Mouse (Mus musculus) limb, embryonic 11.5 days (tissue): Measurements from ENCODE around the gene Ap2b1. TPM values are rescaled to one million over a fixed set of nuclear protein-coding genes. Genes with fewer than 3 reads are reported as not detected.

Source experiments
- ATAC-seq: fragments of 200-750 bp; cut with Nextera tagmentation; 2 replicates; pipeline ENCODE4 v1.8.0; 2017; ENCODE audit warnings: low read depth; ENCODE audit not compliant: insufficient number of reproducible peaks, low FRiP score, low TSS enrichment
- DNase-seq: peaks from one replicate; pipeline ENCODE4 v3.0.0-alpha.2; 2015; ENCODE audit warnings: low spot score
- H3K27ac ChIP-seq: fragments of 300-500 bp; sonication (generic); replicated peaks from 2 replicates; pipeline ENCODE4 v1.5.1; 2014; ENCODE audit warnings: low read depth, mild to moderate bottlenecking, low read length
- H3K27me3 ChIP-seq: fragments of 300-500 bp; sonication (generic); 2 replicates; pipeline ENCODE4 v1.6.1; 2014; ENCODE audit warnings: mild to moderate bottlenecking, low read length, mixed read lengths; ENCODE audit not compliant: control insufficient read depth, insufficient read depth
- H3K36me3 ChIP-seq: fragments of 300-500 bp; sonication (generic); 2 replicates; pipeline ENCODE4 v1.6.1; 2014; ENCODE audit warnings: mild to moderate bottlenecking, low read length, moderate library complexity, mixed read lengths; ENCODE audit not compliant: control insufficient read depth, insufficient read depth
- H3K4me1 ChIP-seq: fragments of 300-500 bp; sonication (generic); 2 replicates; pipeline ENCODE4 v1.6.1; 2014; ENCODE audit warnings: low read length, mixed read lengths; ENCODE audit not compliant: control insufficient read depth, insufficient read depth
- H3K4me2 ChIP-seq: fragments of 300-500 bp; sonication (generic); 2 replicates; pipeline ENCODE4 v1.6.1; 2014; ENCODE audit warnings: low read depth, mild to moderate bottlenecking, moderate library complexity; ENCODE audit not compliant: severe bottlenecking
- H3K4me3 ChIP-seq: fragments of 300-500 bp; sonication (generic); 2 replicates; pipeline ENCODE4 v1.5.1; 2014; ENCODE audit warnings: low read depth, low read length
- H3K9ac ChIP-seq: fragments of 300-500 bp; sonication (generic); 2 replicates; pipeline ENCODE4 v1.6.1; 2014; ENCODE audit warnings: mild to moderate bottlenecking, low read length
- H3K9me3 ChIP-seq: fragments of 300-500 bp; sonication (generic); 2 replicates; pipeline ENCODE4 v1.6.1; 2016; ENCODE audit warnings: low read length; ENCODE audit not compliant: control insufficient read depth
- WGBS: fragments of 180-500 bp; shearing (Covaris S2); extraction: QIAGEN DNeasy Blood & Tissue Kit; methylation state at CpG from one replicate; pipeline ENCODE4 v1.1.7; 2014; 5-methylcytosine and 5-hydroxymethylcytosine counted together
- polyA plus RNA-seq: library from polyadenylated mRNA; unstranded; fragments of >200 nt; fragmentation: Nextera tagmentation; extraction: Ambion mirVana; gene quantifications from 2 replicates; pipeline ENCODE4 v1.2.1, GENCODE M21; 2014

Ap2b1 gene
- polyA plus RNA-seq, 1 experiment from 2014 or later, result 72.1 TPM

DNA sequence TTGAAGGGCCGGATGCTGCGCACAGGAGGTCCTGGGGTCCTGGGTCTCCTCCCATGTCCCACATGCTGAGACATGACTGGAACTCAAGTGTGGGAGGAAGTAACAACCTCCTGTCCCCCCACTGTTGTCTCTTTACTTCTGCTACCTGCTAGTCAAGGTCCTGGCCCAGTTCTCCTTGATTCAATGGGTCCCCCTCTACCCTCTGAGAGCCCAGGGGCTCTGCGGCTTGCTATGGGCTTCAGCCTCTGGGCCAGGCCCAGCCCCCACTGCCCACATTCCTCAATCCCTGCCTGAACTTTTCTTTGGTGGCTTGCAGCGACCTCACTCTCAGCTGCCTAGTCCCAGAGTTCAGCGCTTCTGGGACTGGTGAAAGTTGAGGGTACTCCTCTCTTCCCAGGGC is 130.5 kb downstream of the Ap2b1 start, which contains the start of gene Gas2l2:
Gas2l2 (minus strand) TSS at position 101 of the 400 bp plus-strand sequence.
- DNase-seq, result no peak
- no peak for ATAC-seq
- WGBS, result 59% methylated on average over 5 of the region's 5 CpGs
- H3K27me3 ChIP-seq, result peaks cover 26% of the 10 kb centered on the region
- 0 out of 2 replicates have a peak, but pooled peaks cover 2% of the 10 kb centered on the region for H3K4me1 ChIP-seq
- no peak within 1 kb of the TSS for H3K4me2 ChIP-seq
- H3K36me3 ChIP-seq, result no peaks in the 10 kb centered on the region
- no peak within 1 kb of the TSS for H3K27ac ChIP-seq
- H3K9ac ChIP-seq, result no peak within 1 kb of the TSS
- no peak within 1 kb of the TSS for H3K4me3 ChIP-seq
- H3K9me3 ChIP-seq, result no peaks in the 10 kb centered on the region

DNA sequence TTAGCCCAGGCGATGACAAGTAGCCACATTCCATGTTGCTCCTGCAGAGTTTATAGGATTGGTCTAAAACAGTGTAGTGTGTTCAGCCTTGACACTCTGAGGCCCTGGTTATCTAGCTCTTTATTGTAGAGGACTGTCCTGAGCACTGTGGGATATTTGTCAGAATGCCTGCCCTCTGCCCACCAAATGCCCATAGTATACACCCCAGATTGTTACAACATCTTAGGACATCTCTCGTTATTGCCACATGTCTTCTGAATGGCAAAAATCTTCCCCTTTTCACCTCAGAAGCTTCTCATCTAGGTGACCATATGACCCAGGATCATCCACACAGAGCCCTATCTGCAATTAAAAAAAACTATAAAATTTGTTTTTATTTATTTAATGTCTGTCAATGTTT is 133.7 kb downstream of the Ap2b1 start:
- Histone ChIP-seq H3K27ac (no peak overlapping the region), H3K4me2 (no peak overlapping the region), H3K27me3 (peaks cover 12% of the 10 kb centered on the region), H3K4me1 (0 out of 2 replicates have a peak, but pooled peaks cover 2% of the 10 kb centered on the region), H3K9me3 (no peaks in the 10 kb centered on the region), H3K36me3 (no peaks in the 10 kb centered on the region), H3K4me3 (no peak overlapping the region), H3K9ac (no peak overlapping the region)
- WGBS, result 80% methylated on average over 2 of the region's 2 CpGs
- ATAC-seq (no peak), DNase-seq (no peak)

DNA sequence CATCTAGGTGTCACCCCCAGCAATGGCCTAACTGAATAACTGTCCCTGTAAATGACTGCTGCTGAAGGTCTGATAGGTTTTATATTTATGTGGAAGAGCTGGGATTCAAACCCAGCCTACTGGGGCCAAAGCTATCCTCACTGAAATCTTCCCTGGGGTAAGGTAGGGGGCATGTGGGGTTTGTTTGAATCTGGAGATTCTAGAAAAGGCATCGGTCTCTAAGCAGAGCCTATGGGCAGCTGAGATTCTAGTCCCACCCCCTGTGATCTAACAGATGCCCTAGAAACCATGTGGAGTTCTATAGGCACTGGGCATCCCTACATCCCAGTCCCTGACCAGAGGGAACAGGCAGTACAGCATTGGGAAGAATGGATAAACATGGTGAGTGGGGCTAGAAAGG is 138.6 kb downstream of the Ap2b1 start, which contains the start of gene 1700020L24Rik:
1700020L24Rik (plus strand) TSS at position 301 of the 400 bp plus-strand sequence.
- H3K9ac ChIP-seq, result no peak within 1 kb of the TSS
- no peak within 1 kb of the TSS for H3K27ac ChIP-seq
- no peak within 1 kb of the TSS for H3K4me3 ChIP-seq
- ATAC-seq (no peak), DNase-seq (no peak)
- no peak within 1 kb of the TSS for H3K4me2 ChIP-seq
- WGBS, result 86% methylated on average over 1 of the region's 1 CpGs
- H3K36me3 ChIP-seq, result no peaks in the 10 kb centered on the region; the same call in 1 of the 2 replicates
- H3K27me3 ChIP-seq, result peaks cover 15% of the 10 kb centered on the region
- no peaks in the 10 kb centered on the region for H3K4me1 ChIP-seq
- no peaks in the 10 kb centered on the region for H3K9me3 ChIP-seq

DNA sequence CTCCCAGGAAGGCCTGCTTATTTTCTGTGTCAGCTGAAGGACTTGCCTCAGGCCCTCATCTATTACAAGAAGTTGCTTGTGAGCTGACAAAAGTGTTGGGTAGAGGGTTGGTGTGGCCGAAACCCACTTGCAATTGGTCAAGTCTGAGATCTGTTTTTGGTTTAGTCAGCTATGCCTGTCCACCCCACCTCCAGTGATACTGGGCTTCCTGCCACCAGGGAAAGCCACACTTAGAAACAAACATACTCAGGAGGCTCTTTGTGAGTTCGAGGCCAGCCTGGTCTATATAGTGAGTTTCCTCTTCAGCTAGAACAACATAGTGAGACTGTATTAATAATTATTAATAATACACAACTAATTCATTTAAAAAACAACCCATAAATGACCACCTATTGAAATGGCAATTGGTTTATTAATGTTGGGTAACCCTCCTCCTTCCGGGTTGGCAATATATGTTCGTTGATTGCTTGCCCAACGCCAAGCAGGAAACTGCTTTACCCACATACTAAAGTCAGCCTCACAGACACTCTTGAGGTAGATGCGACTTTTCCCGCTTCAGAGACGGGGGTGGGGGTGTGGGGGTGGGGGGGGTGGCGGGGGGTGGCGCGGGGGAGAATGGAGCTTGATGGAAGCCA is 140.7 kb downstream of the Ap2b1 start:
- ATAC-seq (no peak), DNase-seq (no peak)
- no peak overlapping the region for H3K9ac ChIP-seq
- WGBS, result 30% methylated on average over 11 of the region's 11 CpGs
- no peaks in the 10 kb centered on the region for H3K4me1 ChIP-seq
- H3K27me3 ChIP-seq, result peaks cover 34% of the 10 kb centered on the region
- H3K4me2 ChIP-seq, result peak overlapping the region; percentile 75
- no peak overlapping the region for H3K27ac ChIP-seq
- no peaks in the 10 kb centered on the region for H3K9me3 ChIP-seq
- peak overlapping the region; percentile 47; the same call in 1 of the 2 replicates for H3K4me3 ChIP-seq
- H3K36me3 ChIP-seq, result no peaks in the 10 kb centered on the region; the same call in 1 of the 2 replicates

DNA sequence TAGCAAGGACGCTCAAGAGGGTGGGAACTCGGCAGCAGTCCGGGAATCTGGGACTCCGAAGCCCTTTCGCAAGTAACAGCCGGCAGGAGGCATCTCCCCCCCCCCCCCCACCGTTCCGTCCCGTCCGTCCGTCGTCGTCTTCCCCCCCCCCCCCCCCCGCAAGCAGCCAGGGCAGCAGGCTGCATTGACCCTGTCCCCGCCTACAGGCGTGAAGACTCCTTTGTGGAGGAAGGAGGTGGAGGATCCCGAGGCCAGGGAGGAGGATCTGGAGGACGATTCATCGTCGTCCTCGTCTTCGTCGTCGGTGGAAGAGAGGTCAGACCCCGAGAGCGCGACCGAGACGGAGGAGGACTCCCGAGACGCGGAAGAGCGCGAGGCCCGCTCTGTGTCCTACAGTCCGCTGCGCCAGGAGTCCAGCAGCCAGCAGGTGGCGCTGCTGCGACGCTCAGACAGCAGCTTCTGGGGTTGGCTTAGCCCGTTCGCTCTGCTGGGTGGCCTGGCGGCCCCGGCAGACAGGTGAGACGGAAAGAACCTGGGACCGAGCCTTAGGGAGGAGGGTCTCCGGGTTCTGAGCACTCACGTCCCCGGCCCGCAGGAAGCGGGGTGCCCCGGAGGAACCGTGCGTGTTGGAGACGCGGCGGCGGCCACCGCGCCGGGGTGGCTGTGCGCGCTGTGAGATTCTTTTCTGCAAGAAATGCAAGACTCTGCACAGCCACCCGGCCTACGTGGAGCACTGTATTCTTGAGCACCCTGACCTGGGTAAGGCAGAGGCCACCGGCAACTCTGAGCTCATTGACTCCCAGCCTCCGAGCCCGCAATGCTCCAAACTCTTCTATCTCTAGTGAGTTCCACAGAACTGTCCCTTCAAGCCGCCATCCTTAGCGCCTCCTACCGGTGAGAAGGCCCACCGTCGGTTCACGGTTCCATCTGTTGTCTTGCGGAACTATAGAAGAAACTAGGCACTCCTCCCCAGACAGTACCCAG is 141.5 kb downstream of the Ap2b1 start:
- H3K9ac ChIP-seq, result peak overlapping the region; percentile 41

DNA sequence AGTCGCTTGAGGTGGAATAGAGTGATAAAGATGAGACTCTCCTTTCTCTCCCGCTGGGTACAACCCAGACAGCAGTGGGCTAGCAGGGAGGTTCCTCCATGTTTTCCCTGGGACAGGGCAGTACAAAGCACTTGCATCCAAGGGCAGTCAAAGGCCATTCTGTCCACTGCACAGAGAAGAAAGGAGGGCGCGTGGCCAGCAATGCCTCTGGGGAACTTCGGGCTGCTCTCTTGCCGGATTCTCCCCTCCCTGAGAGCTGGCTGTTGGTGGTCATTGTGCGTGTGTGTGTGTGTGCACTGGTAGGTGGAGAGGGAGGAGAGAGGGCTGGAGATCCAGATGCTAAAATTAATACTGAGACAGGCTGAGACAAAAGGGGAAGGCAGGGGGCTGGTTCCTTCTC is 142.4 kb downstream of the Ap2b1 start:
- WGBS, result 63% methylated on average over 7 of the region's 7 CpGs
- H3K9ac ChIP-seq, result no peak overlapping the region
- H3K27ac ChIP-seq, result no peak overlapping the region
- no peak overlapping the region for H3K4me2 ChIP-seq
- H3K36me3 ChIP-seq, result no peaks in the 10 kb centered on the region; the same call in 1 of the 2 replicates
- H3K27me3 ChIP-seq, result peaks cover 41% of the 10 kb centered on the region
- no peak overlapping the region for H3K4me3 ChIP-seq
- DNase-seq (no peak), ATAC-seq (no peak)
- H3K9me3 ChIP-seq, result no peaks in the 10 kb centered on the region
- H3K4me1 ChIP-seq, result no peaks in the 10 kb centered on the region

More for the DNA sequence above, 141.5 kb downstream of the Ap2b1 start:
- H3K36me3 ChIP-seq, result no peaks in the 10 kb centered on the region; the same call in 1 of the 2 replicates
- H3K27ac ChIP-seq, result no peak overlapping the region
- peaks cover 41% of the 10 kb centered on the region for H3K27me3 ChIP-seq
- peak overlapping the region; percentile 75 for H3K4me2 ChIP-seq
- peak overlapping the region; percentile 47 for H3K4me3 ChIP-seq
- DNase-seq, result peak; percentile 93
- peak; percentile 89 for ATAC-seq
- under 1% methylated on average over 64 of the region's 75 CpGs for WGBS
- no peaks in the 10 kb centered on the region for H3K9me3 ChIP-seq
- no peaks in the 10 kb centered on the region for H3K4me1 ChIP-seq

DNA sequence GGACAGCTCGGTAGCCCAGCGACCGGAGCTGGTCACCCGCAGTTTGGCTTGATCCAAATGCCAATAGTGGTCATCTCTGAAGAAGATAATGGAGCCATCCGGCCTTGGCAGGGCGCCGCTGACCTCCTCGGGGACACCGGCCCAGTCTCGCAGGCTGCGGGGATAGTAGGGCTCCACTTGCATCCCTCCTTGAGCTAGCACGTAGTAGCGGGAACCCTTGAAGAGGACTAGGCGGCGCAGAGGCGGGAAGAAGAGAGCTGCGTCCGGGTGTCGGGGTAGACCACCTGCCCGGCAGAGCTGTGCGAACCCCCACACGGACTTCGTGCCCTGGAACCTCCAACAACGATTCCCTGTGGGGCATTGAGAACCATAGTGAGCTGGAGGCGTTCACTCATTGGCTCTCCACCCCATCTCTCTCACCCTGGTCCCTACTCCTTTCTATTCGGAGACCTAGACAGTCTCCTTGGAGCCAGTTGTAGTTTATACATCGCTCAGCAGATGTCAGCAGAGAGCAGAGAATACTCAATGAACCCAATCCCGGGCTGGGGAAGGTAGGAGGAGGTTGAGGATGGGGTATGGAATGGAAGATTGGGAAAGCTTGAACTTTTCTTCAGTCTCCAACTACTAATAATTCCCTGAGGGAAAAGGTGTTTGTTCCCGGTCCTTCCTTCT is 143.9 kb downstream of the Ap2b1 start:
- no peak overlapping the region for H3K9ac ChIP-seq
- H3K4me1 ChIP-seq, result no peaks in the 10 kb centered on the region

DNA sequence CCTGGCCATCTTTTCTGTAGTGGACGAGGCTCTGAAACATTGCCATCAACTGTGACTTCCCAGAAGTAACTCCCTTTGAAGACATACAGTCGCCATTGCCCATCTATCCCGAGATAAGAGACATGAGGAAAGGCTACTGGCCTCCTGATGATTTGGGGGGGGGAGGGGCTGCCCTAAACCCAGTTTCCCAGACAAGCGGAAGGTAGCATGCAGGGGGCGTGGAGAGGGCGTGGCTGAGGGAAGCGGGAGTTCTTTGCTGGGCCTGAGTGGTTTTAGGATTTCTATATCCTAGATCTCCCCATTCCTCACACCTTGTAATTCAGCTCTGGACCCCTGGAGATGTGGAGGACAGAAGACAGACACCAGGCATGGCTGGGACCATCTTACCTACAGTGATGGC is 145.0 kb downstream of the Ap2b1 start:
- Histone ChIP-seq H3K9me3 (no peaks in the 10 kb centered on the region), H3K27ac (no peak overlapping the region), H3K36me3 (no peaks in the 10 kb centered on the region; the same call in 1 of the 2 replicates), H3K4me1 (no peaks in the 10 kb centered on the region), H3K4me2 (no peak overlapping the region), H3K4me3 (no peak overlapping the region), H3K27me3 (peaks cover 43% of the 10 kb centered on the region), H3K9ac (no peak overlapping the region)
- DNase-seq (no peak), ATAC-seq (no peak)
- WGBS, result 7% methylated on average over 7 of the region's 7 CpGs

More for the DNA sequence above, 143.9 kb downstream of the Ap2b1 start:
- H3K9me3 ChIP-seq, result no peaks in the 10 kb centered on the region
- H3K4me2 ChIP-seq, result 0 out of 2 replicates have a peak overlapping the region, but pooled peaks have one; percentile 10
- ATAC-seq (0 out of 2 replicates have a peak, but pooled peaks have one; percentile 31), DNase-seq (peak; percentile 87)
- 12% methylated on average over 29 of the region's 29 CpGs for WGBS
- no peaks in the 10 kb centered on the region; the same call in 1 of the 2 replicates for H3K36me3 ChIP-seq
- no peak overlapping the region; the same call in 1 of the 2 replicates for H3K4me3 ChIP-seq
- no peak overlapping the region for H3K27ac ChIP-seq
- peaks cover 43% of the 10 kb centered on the region for H3K27me3 ChIP-seq
